Comparison of ENCODE assay signal across 23 mouse cellular contexts in the genomic region with DNA sequence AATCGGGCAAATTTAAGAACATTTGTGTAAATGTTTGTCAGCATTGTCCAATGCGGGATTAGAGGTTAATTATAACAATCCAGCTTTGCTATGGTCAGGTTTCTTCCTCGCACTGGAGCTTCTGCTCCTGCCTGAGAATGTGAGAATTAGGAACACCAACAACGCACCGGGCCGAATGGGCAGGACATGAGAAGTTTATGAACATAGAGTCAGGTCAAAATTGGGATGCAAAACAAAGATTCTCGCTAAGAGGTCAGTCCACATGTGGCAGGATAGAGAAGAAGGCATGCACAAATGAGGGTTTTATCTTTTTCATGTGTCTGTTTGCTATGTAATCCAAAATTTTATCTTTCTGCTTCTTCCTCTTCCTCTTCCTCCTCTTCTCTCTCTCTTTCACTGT.
DNase-seq lines count a peak whose midpoint lies in the region; ATAC-seq lines count a peak whose summit lies in the region.
"Had no signal": no experiment of that assay in that cellular context is flagged by ENCODE, and none has a peak within 500 bp of the region (broad histone marks: within the 10 kb centered on the region; RNA-seq: fewer than 3 reads in every experiment).

No protein-coding gene starts in this region.

- WGBS in forebrain, embryonic 11.5 days, result 57% methylated on average over 7 of the region's 7 CpGs
- WGBS in forebrain, embryonic 15.5 days, result 49% methylated on average over 7 of the region's 7 CpGs
- WGBS in kidney, embryonic 15.5 days, result 80% methylated on average over 7 of the region's 7 CpGs
- 37% methylated on average over 7 of the region's 7 CpGs for WGBS in neural tube, embryonic 13.5 days

- ATAC-seq in forebrain, embryonic 11.5 days (replicated peaks; ENCODE audit: low FRiP score), result no peak
- no peak for ATAC-seq in forebrain, embryonic 15.5 days (replicated peaks)
- no peak for ATAC-seq in kidney, embryonic 15.5 days (replicated peaks; ENCODE audit: low FRiP score)
- no peak for ATAC-seq in neural tube, embryonic 13.5 days (ENCODE audit: low read depth)

- peak overlapping the region; percentile 54; the same call in 1 of the 2 replicates for H3K27ac ChIP-seq in forebrain, embryonic 11.5 days (ENCODE audit: low read depth, low read length)
- no peak overlapping the region for H3K27ac ChIP-seq in forebrain, embryonic 15.5 days (replicated peaks)
- H3K27ac ChIP-seq in kidney, embryonic 15.5 days, result 0 out of 2 replicates have a peak overlapping the region, but pooled peaks have one; percentile 71
- peak overlapping the region; percentile 49; the same call in 1 of the 2 replicates for H3K27ac ChIP-seq in neural tube, embryonic 13.5 days (replicated peaks)
- H3K27ac ChIP-seq: heart, adult 2 months; liver, embryonic 14.5 days had no signal

- H3K4me2 ChIP-seq in forebrain, embryonic 11.5 days (ENCODE audit: low read depth, low read length, severe bottlenecking), result no peak overlapping the region
- H3K4me2 ChIP-seq in forebrain, embryonic 15.5 days (replicated peaks), result no peak overlapping the region
- H3K4me2 ChIP-seq in kidney, embryonic 15.5 days, result no peak overlapping the region
- no peak overlapping the region for H3K4me2 ChIP-seq in neural tube, embryonic 13.5 days

- no peaks in the 10 kb centered on the region for H3K9me3 ChIP-seq in forebrain, embryonic 11.5 days (ENCODE audit: control insufficient read depth, low read length)
- H3K9me3 ChIP-seq in forebrain, embryonic 15.5 days, result no peaks in the 10 kb centered on the region
- H3K9me3 ChIP-seq in kidney, embryonic 15.5 days (replicated peaks), result no peaks in the 10 kb centered on the region
- no peaks in the 10 kb centered on the region for H3K9me3 ChIP-seq in neural tube, embryonic 13.5 days
- H3K9me3 ChIP-seq: forebrain, embryonic 13.5 days; lung, embryonic 15.5 days had no signal

- no peak overlapping the region for H3K4me3 ChIP-seq in forebrain, embryonic 11.5 days (ENCODE audit: low read depth, low read length)
- no peak overlapping the region for H3K4me3 ChIP-seq in forebrain, embryonic 15.5 days
- no peak overlapping the region for H3K4me3 ChIP-seq in kidney, embryonic 15.5 days (replicated peaks)
- no peak overlapping the region for H3K4me3 ChIP-seq in neural tube, embryonic 13.5 days
- H3K4me3 ChIP-seq: forebrain, embryonic 13.5 days; heart, adult 2 months; lung, embryonic 15.5 days had no signal

- H3K36me3 ChIP-seq in forebrain, embryonic 11.5 days (ENCODE audit: control insufficient read depth, insufficient read depth, low read length), result no peaks in the 10 kb centered on the region
- H3K36me3 ChIP-seq in forebrain, embryonic 15.5 days, result no peaks in the 10 kb centered on the region
- no peaks in the 10 kb centered on the region for H3K36me3 ChIP-seq in kidney, embryonic 15.5 days
- no peaks in the 10 kb centered on the region for H3K36me3 ChIP-seq in neural tube, embryonic 13.5 days
- H3K36me3 ChIP-seq: lung, embryonic 15.5 days had no signal

- H3K4me1 ChIP-seq in forebrain, embryonic 11.5 days (replicated peaks; ENCODE audit: control insufficient read depth, insufficient read depth, low read length), result peaks cover 3% of the 10 kb centered on the region; the same call in 1 of the 2 replicates
- peaks cover 20% of the 10 kb centered on the region for H3K4me1 ChIP-seq in forebrain, embryonic 15.5 days
- H3K4me1 ChIP-seq in kidney, embryonic 15.5 days, result peaks cover 17% of the 10 kb centered on the region
- peaks cover 29% of the 10 kb centered on the region for H3K4me1 ChIP-seq in neural tube, embryonic 13.5 days (replicated peaks)

- H3K27me3 ChIP-seq in forebrain, embryonic 11.5 days (ENCODE audit: control insufficient read depth, insufficient read depth, low read length), result no peaks in the 10 kb centered on the region
- H3K27me3 ChIP-seq in forebrain, embryonic 15.5 days, result no peaks in the 10 kb centered on the region
- no peaks in the 10 kb centered on the region for H3K27me3 ChIP-seq in kidney, embryonic 15.5 days
- H3K27me3 ChIP-seq in neural tube, embryonic 13.5 days, result no peaks in the 10 kb centered on the region
- H3K27me3 ChIP-seq: CH12.LX; forebrain, embryonic 13.5 days; lung, embryonic 15.5 days had no signal

- DNase-seq in forebrain, embryonic 11.5 days (ENCODE audit: low spot score), result no peak
- DNase-seq in kidney, postnatal 36 days, result no peak
- DNase-seq in mesoderm, embryonic 11.5 days (ENCODE audit: low read depth, low spot score), result peak; percentile 6
- no peak for DNase-seq in urinary bladder, postnatal 25 days (ENCODE audit: low spot score)
- DNase-seq in testis, postnatal 14 days (ENCODE audit: low spot score), result no peak
- DNase-seq: adrenal gland, postnatal 14 days; cerebellum, adult 11 months; cerebellum, postnatal 10 days; gastrocnemius, postnatal 25 days; heart, adult 2 months; heart, postnatal 14 days; kidney, adult 9 months; layer of hippocampus, adult 9-11 months; lung, postnatal 4 days; right cerebral cortex, postnatal 25 days; thymus, adult 2 months had no signal

- H3K9ac ChIP-seq in forebrain, embryonic 11.5 days (ENCODE audit: low read length), result no peak overlapping the region
- H3K9ac ChIP-seq in forebrain, embryonic 15.5 days (replicated peaks), result no peak overlapping the region
- no peak overlapping the region for H3K9ac ChIP-seq in kidney, embryonic 15.5 days
- H3K9ac ChIP-seq in neural tube, embryonic 13.5 days, result no peak overlapping the region
- H3K9ac ChIP-seq: forebrain, embryonic 13.5 days; liver, embryonic 14.5 days; lung, embryonic 15.5 days had no signal
